Mouse (Mus musculus) thymus, adult 18-20 months (tissue): ENCODE results near the gene Gm3526.
"Not testable (repeated sequence)": the region's sequence is repeated elsewhere in the genome, so short reads cannot be mapped to it uniquely, and the experiment has no call there.

Experiments used
- DNase-seq, 2 experiments: peaks; one replicate each; pipeline ENCODE4 v3.0.0; 2022; ENCODE audit warnings: mixed read lengths in 2 of 2

The Gm3526 gene

DNA sequence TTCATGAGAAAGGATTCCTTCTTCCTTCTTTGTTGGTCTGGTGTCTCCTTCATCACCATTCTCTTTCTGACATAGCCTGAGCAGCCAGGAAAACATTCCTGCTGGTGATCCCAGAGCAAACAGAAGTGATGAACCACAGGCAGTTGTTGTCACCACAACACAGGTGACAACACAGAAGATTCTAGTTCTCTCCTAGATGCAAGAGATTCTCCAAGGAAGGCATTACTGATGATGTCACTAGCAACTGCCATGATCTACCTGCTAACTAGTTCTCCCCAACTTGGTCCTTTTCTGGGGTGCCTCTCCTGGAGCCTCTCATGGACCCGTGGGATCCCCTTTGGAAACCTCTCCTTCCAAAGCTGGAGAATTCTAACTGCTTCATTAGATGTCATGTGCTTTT, at the start of gene Gm3526:
Gm3526 (minus strand) TSS at position 101 of the 400 bp plus-strand sequence.
- DNase-seq, result not testable (repeated sequence)
